Mouse (Mus musculus) kidney, embryonic 15.5 days (tissue): ENCODE results near the gene Gm10964. TPM values are rescaled to one million over a fixed set of nuclear protein-coding genes. Genes with fewer than 3 reads are reported as not detected.
A peak's percentile ranks its signal among the peaks of the same experiment; 100 is the strongest.
"Not testable (repeated sequence)": the region's sequence is repeated elsewhere in the genome, so short reads cannot be mapped to it uniquely, and the experiment has no call there.

Source experiments
- ATAC-seq: fragments of 200-750 bp; cut with Nextera tagmentation; replicated peaks from 2 replicates; pipeline ENCODE4 v1.8.0; 2017; ENCODE audit warnings: moderate TSS enrichment; ENCODE audit not compliant: low FRiP score
- H3K27ac ChIP-seq: fragments of 300-500 bp; sonication (generic); 2 replicates; pipeline ENCODE4 v1.5.1; 2015; ENCODE audit warnings: mild to moderate bottlenecking, inconsistent platforms
- H3K27me3 ChIP-seq: fragments of 300-500 bp; sonication (generic); 2 replicates; pipeline ENCODE4 v1.6.1; 2015; ENCODE audit warnings: inconsistent platforms
- H3K36me3 ChIP-seq: fragments of 300-500 bp; sonication (generic); 2 replicates; pipeline ENCODE4 v1.6.1; 2015; ENCODE audit warnings: inconsistent platforms
- H3K4me1 ChIP-seq: fragments of 300-500 bp; sonication (generic); 2 replicates; pipeline ENCODE4 v1.6.1; 2015; ENCODE audit warnings: inconsistent platforms
- H3K4me2 ChIP-seq: fragments of 300-500 bp; sonication (generic); 2 replicates; pipeline ENCODE4 v1.6.1; 2015; ENCODE audit warnings: moderate library complexity, mild to moderate bottlenecking, inconsistent platforms
- H3K4me3 ChIP-seq: fragments of 300-500 bp; sonication (generic); replicated peaks from 2 replicates; pipeline ENCODE4 v1.5.1; 2015; ENCODE audit warnings: mild to moderate bottlenecking, inconsistent platforms
- H3K9ac ChIP-seq: fragments of 300-500 bp; sonication (generic); 2 replicates; pipeline ENCODE4 v1.6.1; 2015; ENCODE audit warnings: mild to moderate bottlenecking, inconsistent platforms
- H3K9me3 ChIP-seq: fragments of 300-500 bp; sonication (generic); replicated peaks from 2 replicates; pipeline ENCODE4 v1.6.1; 2016; ENCODE audit warnings: inconsistent platforms
- WGBS: fragments of 180-500 bp; shearing (Covaris S2); methylation state at CpG from one replicate; pipeline ENCODE4 v1.1.7; 2015; ENCODE audit warnings: mixed read lengths; 5-methylcytosine and 5-hydroxymethylcytosine counted together
- polyA plus RNA-seq: library from polyadenylated mRNA; unstranded; fragments of >200 nt; fragmentation: Nextera tagmentation; extraction: Ambion mirVana; gene quantifications from 2 replicates; pipeline ENCODE4 v1.2.1, GENCODE M21; 2015

Gm10964 gene
- polyA plus RNA-seq, 1 experiment from 2014 or later = not detected

- H3K27ac ChIP-seq = 0 out of 2 replicates have a peak overlapping the region, but pooled peaks have one; percentile 20
- no peak overlapping the region for H3K9ac ChIP-seq
- H3K27me3 ChIP-seq = no peaks in the 10 kb centered on the region
- no peak overlapping the region for H3K4me3 ChIP-seq
- peaks cover 38% of the 10 kb centered on the region for H3K4me1 ChIP-seq
- WGBS = 59% methylated on average over 7 of the region's 7 CpGs
- no peak for ATAC-seq
- H3K4me2 ChIP-seq = no peak overlapping the region
- H3K9me3 ChIP-seq = no peaks in the 10 kb centered on the region
- H3K36me3 ChIP-seq = no peaks in the 10 kb centered on the region
Observed at GRCm38 (mm10) chr3:103787225-103787624, 48.1 kb downstream of the Gm10964 start.

GRCm38 (mm10) chr3:103789096-103789495 lies 49.9 kb downstream of the Gm10964 start:
- H3K9ac ChIP-seq = no peak overlapping the region
- H3K4me2 ChIP-seq = peak overlapping the region; percentile 75
- H3K27me3 ChIP-seq = peaks cover 8% of the 10 kb centered on the region; the same call in 1 of the 2 replicates
- H3K9me3 ChIP-seq = no peaks in the 10 kb centered on the region
- ATAC-seq = no peak
- 78% methylated on average over 7 of the region's 7 CpGs for WGBS
- peaks cover 36% of the 10 kb centered on the region for H3K4me1 ChIP-seq
- H3K27ac ChIP-seq = no peak overlapping the region
- peak overlapping the region; percentile 96 for H3K4me3 ChIP-seq
- no peaks in the 10 kb centered on the region for H3K36me3 ChIP-seq

GRCm38 (mm10) chr3:103789891-103790345 lies 50.8 kb downstream of the Gm10964 start:
- ATAC-seq = no peak
- 2% methylated on average over 14 of the region's 14 CpGs for WGBS
- peak overlapping the region; percentile 94 for H3K9ac ChIP-seq
- H3K4me2 ChIP-seq = peak overlapping the region; percentile 75
- peak overlapping the region; percentile 91 for H3K27ac ChIP-seq
- H3K36me3 ChIP-seq = no peaks in the 10 kb centered on the region
- peaks cover 8% of the 10 kb centered on the region; the same call in 1 of the 2 replicates for H3K27me3 ChIP-seq
- no peaks in the 10 kb centered on the region for H3K9me3 ChIP-seq
- peaks cover 33% of the 10 kb centered on the region for H3K4me1 ChIP-seq
- peak overlapping the region; percentile 96 for H3K4me3 ChIP-seq

GRCm38 (mm10) chr3:103790346-103791145 lies 51.4 kb downstream of the Gm10964 start:
- H3K36me3 ChIP-seq = no peaks in the 10 kb centered on the region
- peaks cover 29% of the 10 kb centered on the region for H3K4me1 ChIP-seq
- H3K9me3 ChIP-seq = no peaks in the 10 kb centered on the region
- peak overlapping the region; percentile 75 for H3K4me2 ChIP-seq
- whole genome bisulfite sequencing = under 1% methylated on average over 51 of the region's 61 CpGs
- peak overlapping the region; percentile 94 for H3K9ac ChIP-seq
- peak overlapping the region; percentile 91 for H3K27ac ChIP-seq
- peak; percentile 84 for ATAC-seq
- peak overlapping the region; percentile 96 for H3K4me3 ChIP-seq
- peaks cover 8% of the 10 kb centered on the region; the same call in 1 of the 2 replicates for H3K27me3 ChIP-seq

GRCm38 (mm10) chr3:103791230-103792110 lies 52.3 kb downstream of the Gm10964 start, which contains the start of gene Hipk1:
Hipk1 (minus strand) TSS chr3:103791563.
- Histone ChIP-seq H3K36me3 (no peaks in the 10 kb centered on the region), H3K4me2 (peak within 1 kb of the TSS; percentile 75), H3K4me3 (peak within 1 kb of the TSS; percentile 96), H3K4me1 (peaks cover 28% of the 10 kb centered on the region), H3K27me3 (peaks cover 15% of the 10 kb centered on the region; the same call in 1 of the 2 replicates), H3K9me3 (no peaks in the 10 kb centered on the region), H3K27ac (peak within 1 kb of the TSS; percentile 91), H3K9ac (peak within 1 kb of the TSS; percentile 94)
- ATAC-seq = peak; percentile 97
- WGBS = 9% methylated on average over 49 of the region's 49 CpGs

GRCm38 (mm10) chr3:103792111-103792406 lies 52.9 kb downstream of the Gm10964 start:
- Histone ChIP-seq H3K4me1 (peaks cover 26% of the 10 kb centered on the region), H3K27me3 (peaks cover 19% of the 10 kb centered on the region; the same call in 1 of the 2 replicates), H3K4me3 (peak overlapping the region; percentile 96; the same call in 1 of the 2 replicates), H3K4me2 (peak overlapping the region; percentile 75)
- H3K27ac ChIP-seq, H3K36me3 ChIP-seq, ATAC-seq, H3K9ac ChIP-seq, H3K9me3 ChIP-seq: not testable (repeated sequence)
- 83% methylated on average over 5 of the region's 5 CpGs for WGBS

- no peak overlapping the region for H3K9ac ChIP-seq
- ATAC-seq = no peak
- 71% methylated on average over 1 of the region's 1 CpGs for WGBS
Observed at GRCm38 (mm10) chr3:103792566-103792965, 53.4 kb downstream of the Gm10964 start.

More at GRCm38 (mm10) chr3:103792566-103792965, 53.4 kb downstream of the Gm10964 start:
- Histone ChIP-seq H3K27me3 (peaks cover 19% of the 10 kb centered on the region; the same call in 1 of the 2 replicates), H3K36me3 (no peaks in the 10 kb centered on the region), H3K9me3 (no peaks in the 10 kb centered on the region), H3K4me1 (peaks cover 23% of the 10 kb centered on the region), H3K4me2 (no peak overlapping the region), H3K4me3 (no peak overlapping the region), H3K27ac (no peak overlapping the region)

Other genes with a start within 250 kb of the Gm10964 start
- gene Syt6, start 164.1 kb upstream of the Gm10964 start, polyA plus RNA-seq = 0.17 and 0.46 TPM in 2 replicates
- gene Atg4a-ps, start 93.3 kb upstream of the Gm10964 start, polyA plus RNA-seq = 0.13 TPM in 1 of 2 replicates, not detected in the other
- 53.2 and 59.6 TPM in 2 replicates for gene Olfml3, start 1.4 kb upstream of the Gm10964 start, polyA plus RNA-seq
- 10.6 and 11.0 TPM in 2 replicates for gene Hipk1, start 52.2 kb downstream of the Gm10964 start, polyA plus RNA-seq
- 25.1 and 28.3 TPM in 2 replicates for gene Dclre1b, start 70.1 kb downstream of the Gm10964 start, polyA plus RNA-seq
- 18.9 and 19.6 TPM in 2 replicates for gene Ap4b1, start 70.2 kb downstream of the Gm10964 start, polyA plus RNA-seq
- 0.27 and 0.30 TPM in 2 replicates for gene Gm43064, start 70.2 kb downstream of the Gm10964 start, polyA plus RNA-seq
- 0.14 and 0.17 TPM in 2 replicates for gene Bcl2l15, start 93.2 kb downstream of the Gm10964 start, polyA plus RNA-seq
- 0.58 and 0.73 TPM in 2 replicates for gene Ptpn22, start 120.4 kb downstream of the Gm10964 start, polyA plus RNA-seq
- 10.2 and 10.7 TPM in 2 replicates for gene Rsbn1, start 174.8 kb downstream of the Gm10964 start, polyA plus RNA-seq
- 26.8 and 29.7 TPM in 2 replicates for gene Phtf1, start 228.7 kb downstream of the Gm10964 start, polyA plus RNA-seq